Mouse (Mus musculus) hindbrain, embryonic 10.5 days (tissue): Measurements from ENCODE around the gene Olfr1162. TPM values are rescaled to one million over a fixed set of nuclear protein-coding genes. Genes with fewer than 3 reads are reported as not detected.
"Not testable (repeated sequence)": the region's sequence is repeated elsewhere in the genome, so short reads cannot be mapped to it uniquely, and the experiment has no call there.

Experiments
- DNase-seq: peaks from one replicate; pipeline ENCODE4 v3.0.0-alpha.2; 2017; ENCODE audit warnings: low spot score
- H3K27ac ChIP-seq: fragments of 300-500 bp; sonication (generic); 2 replicates; pipeline ENCODE4 v1.5.1; 2016; ENCODE audit warnings: mild to moderate bottlenecking, moderate library complexity
- H3K27me3 ChIP-seq: fragments of 300-500 bp; sonication (generic); 2 replicates; pipeline ENCODE4 v1.6.1; 2016; ENCODE audit warnings: mild to moderate bottlenecking; ENCODE audit not compliant: poor library complexity, insufficient read depth, severe bottlenecking
- H3K36me3 ChIP-seq: fragments of 300-500 bp; sonication (generic); 2 replicates; pipeline ENCODE4 v1.6.1; 2016; ENCODE audit warnings: mild to moderate bottlenecking, moderate library complexity
- H3K4me1 ChIP-seq: fragments of 300-500 bp; sonication (generic); replicated peaks from 2 replicates; pipeline ENCODE4 v1.6.1; 2016; ENCODE audit warnings: mild to moderate bottlenecking
- H3K4me3 ChIP-seq: fragments of 300-500 bp; sonication (generic); 2 replicates; pipeline ENCODE4 v1.5.1; 2016; ENCODE audit warnings: mild to moderate bottlenecking, moderate library complexity
- H3K9me3 ChIP-seq: fragments of 300-500 bp; sonication (generic); 2 replicates; pipeline ENCODE4 v1.6.1; 2016; ENCODE audit warnings: mild to moderate bottlenecking, moderate library complexity
- WGBS: fragments of 180-500 bp; shearing (Covaris S2); methylation state at CpG from one replicate; pipeline ENCODE4 v1.1.7; 2016; 5-methylcytosine and 5-hydroxymethylcytosine counted together
- polyA plus RNA-seq: library from polyadenylated mRNA; unstranded; fragments of >200 nt; fragmentation: Nextera tagmentation; extraction: Ambion mirVana; gene quantifications from 2 replicates; pipeline ENCODE4 v1.2.1, GENCODE M21; 2016

Olfr1162 gene
- not detected in 2 replicates for polyA plus RNA-seq

DNA sequence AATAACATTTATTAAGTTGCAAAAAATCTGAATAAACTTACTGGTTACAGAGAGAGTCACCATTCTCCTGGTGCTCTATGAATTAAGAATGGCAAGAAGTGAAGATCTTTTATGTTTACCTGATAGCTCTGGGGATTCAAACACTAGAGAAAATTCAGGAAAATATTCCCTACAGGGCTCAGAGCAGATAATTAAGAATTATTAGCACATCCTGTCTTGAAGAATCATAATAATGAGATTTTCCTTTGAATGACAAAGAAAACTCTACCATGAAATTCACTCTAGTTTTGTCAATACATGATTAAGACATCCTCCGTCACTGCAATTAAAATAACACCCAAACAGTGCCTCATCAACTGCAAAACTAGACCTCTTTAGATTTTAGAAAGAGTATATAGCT is at the start of gene Olfr1162:
Olfr1162 (minus strand) TSS at position 101 of the 400 bp plus-strand sequence.
- no peak for DNase-seq
- Histone ChIP-seq H3K27me3 (no peaks in the 10 kb centered on the region), H3K27ac (no peak within 1 kb of the TSS), H3K4me1 (no peaks in the 10 kb centered on the region), H3K36me3 (no peaks in the 10 kb centered on the region), H3K4me3 (no peak within 1 kb of the TSS), H3K9me3 (no peaks in the 10 kb centered on the region)
- 91% methylated on average over 1 of the region's 1 CpGs for WGBS

- H3K9me3 ChIP-seq: no peaks in the 10 kb centered on the region
- DNase-seq: no peak
- no peaks in the 10 kb centered on the region for H3K27me3 ChIP-seq
- 85% methylated on average over 4 of the region's 4 CpGs for WGBS
- H3K27ac ChIP-seq: no peak within 1 kb of the TSS
- H3K4me3 ChIP-seq: no peak within 1 kb of the TSS
- H3K36me3 ChIP-seq: no peaks in the 10 kb centered on the region
- H3K4me1 ChIP-seq: no peaks in the 10 kb centered on the region
Observed at GRCm38 (mm10) chr2:88093866-88094265, 42.9 kb upstream of the Olfr1162 start, which contains the start of gene Olfr1164. TSS of gene Olfr1164 (minus strand) at chr2:88093966.

DNA sequence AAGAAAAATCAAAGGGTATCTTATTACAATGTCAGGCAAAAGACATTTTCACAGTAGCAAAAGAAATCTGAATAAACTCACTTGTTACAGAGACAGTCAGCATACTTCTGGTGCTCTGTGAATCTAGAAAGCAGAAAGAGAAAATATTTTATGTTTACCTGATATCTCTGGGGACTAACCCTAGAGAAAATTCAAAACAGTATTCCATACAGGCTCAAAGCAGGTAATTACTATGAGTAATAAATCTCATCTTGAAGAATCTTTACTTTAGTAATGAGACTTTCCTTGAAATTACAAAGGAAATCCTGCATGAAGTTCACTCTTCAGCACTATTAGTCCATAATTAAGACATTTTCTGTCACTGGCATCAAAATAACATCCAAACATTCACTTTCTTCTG is 20.8 kb upstream of the Olfr1162 start, which contains the start of gene Olfr1163:
Olfr1163 (minus strand) TSS at position 101 of the 400 bp plus-strand sequence.
- no peak within 1 kb of the TSS for H3K4me3 ChIP-seq
- H3K27me3 ChIP-seq: no peaks in the 10 kb centered on the region
- no peak for DNase-seq
- H3K27ac ChIP-seq: no peak within 1 kb of the TSS
- H3K9me3 ChIP-seq: no peaks in the 10 kb centered on the region
- H3K4me1 ChIP-seq: no peaks in the 10 kb centered on the region
- no peaks in the 10 kb centered on the region for H3K36me3 ChIP-seq

GRCm38 (mm10) chr2:88063587-88063986 is 12.7 kb upstream of the Olfr1162 start:
- H3K9me3 ChIP-seq: no peaks in the 10 kb centered on the region
- no peaks in the 10 kb centered on the region for H3K27me3 ChIP-seq
- no peaks in the 10 kb centered on the region for H3K36me3 ChIP-seq
- no peak overlapping the region for H3K27ac ChIP-seq
- no peak overlapping the region for H3K4me3 ChIP-seq
- no peak for DNase-seq
- 73% methylated on average over 2 of the region's 2 CpGs for WGBS
- no peaks in the 10 kb centered on the region for H3K4me1 ChIP-seq

DNA sequence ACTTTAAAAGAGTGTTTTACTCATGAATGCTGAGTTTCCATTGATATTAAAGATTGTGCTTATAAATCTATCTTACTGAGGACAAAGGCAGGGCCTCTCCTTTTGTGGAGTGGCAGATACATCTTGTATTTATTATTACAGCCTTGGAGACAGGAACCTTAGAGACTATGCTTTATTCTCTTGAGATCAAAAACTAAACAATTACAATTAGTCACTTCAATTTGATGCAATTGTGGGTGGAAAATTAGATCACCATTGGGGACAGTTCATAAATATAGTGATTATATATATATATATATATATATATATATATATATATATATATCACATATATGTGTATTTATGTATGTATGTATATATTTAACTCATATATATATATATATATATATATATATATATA is 13.3 kb downstream of the Olfr1162 start, which contains the start of gene Olfr73:
Olfr73 (minus strand) TSS at position 101 of the 400 bp plus-strand sequence.
- Histone ChIP-seq H3K27ac (no peak within 1 kb of the TSS), H3K4me1 (no peaks in the 10 kb centered on the region), H3K36me3 (no peaks in the 10 kb centered on the region), H3K9me3 (no peaks in the 10 kb centered on the region), H3K4me3 (no peak within 1 kb of the TSS), H3K27me3 (no peaks in the 10 kb centered on the region)
- DNase-seq: no peak

DNA sequence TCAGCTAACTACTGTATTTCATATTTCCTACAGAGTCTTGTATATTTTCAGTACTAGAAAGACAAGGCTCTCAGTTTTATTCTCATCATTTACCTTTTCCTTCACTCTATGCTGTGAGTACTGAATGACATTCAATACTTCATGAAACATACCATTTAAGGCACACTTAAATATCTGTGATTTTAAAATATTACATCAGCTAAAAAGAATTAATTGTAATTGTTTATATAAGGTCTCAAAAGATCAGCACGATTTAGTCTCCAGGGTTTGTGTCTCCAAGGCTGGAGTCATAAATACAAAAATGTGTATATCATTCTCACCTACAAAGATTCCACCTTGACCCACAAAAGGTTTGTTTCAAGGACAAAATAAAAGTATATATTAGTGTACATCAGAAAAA is 28.5 kb downstream of the Olfr1162 start, which contains the start of gene Olfr1161:
Olfr1161 (plus strand) TSS at position 301 of the 400 bp plus-strand sequence.
- H3K36me3 ChIP-seq, H3K27ac ChIP-seq, DNase-seq, H3K27me3 ChIP-seq, H3K4me3 ChIP-seq, H3K9me3 ChIP-seq, H3K4me1 ChIP-seq: not testable (repeated sequence)
- WGBS: 86% methylated on average over 1 of the region's 1 CpGs

GRCm38 (mm10) chr2:88007515-88008318 is 43.2 kb downstream of the Olfr1162 start, which contains the start of gene Olfr1160:
TSS of gene Olfr1160 (minus strand) at chr2:88008268.
- DNase-seq: no peak
- H3K4me1 ChIP-seq: no peaks in the 10 kb centered on the region
- H3K36me3 ChIP-seq: no peaks in the 10 kb centered on the region
- H3K27me3 ChIP-seq: no peaks in the 10 kb centered on the region
- no peaks in the 10 kb centered on the region for H3K9me3 ChIP-seq
- H3K27ac ChIP-seq: no peak within 1 kb of the TSS
- no peak within 1 kb of the TSS for H3K4me3 ChIP-seq

Other genes starting within 250 kb of the Olfr1162 start
- gene Olfr1145, start 241.3 kb downstream of the Olfr1162 start, polyA plus RNA-seq: not detected in 2 replicates
- not detected in 2 replicates for gene Olfr1148, start 220.6 kb downstream of the Olfr1162 start, polyA plus RNA-seq
- not detected in 2 replicates for gene Olfr1150-ps1, start 207.1 kb downstream of the Olfr1162 start, polyA plus RNA-seq
- gene Olfr1151, start 195.3 kb downstream of the Olfr1162 start, polyA plus RNA-seq: not detected in 2 replicates
- not detected in 2 replicates for gene Olfr1152, start 184.6 kb downstream of the Olfr1162 start, polyA plus RNA-seq
- gene Olfr1153, start 156.2 kb downstream of the Olfr1162 start, polyA plus RNA-seq: not detected in 2 replicates
- not detected in 2 replicates for gene Olfr1154, start 146.0 kb downstream of the Olfr1162 start, polyA plus RNA-seq
- not detected in 2 replicates for gene Olfr1155, start 106.0 kb downstream of the Olfr1162 start, polyA plus RNA-seq
- not detected in 2 replicates for gene Olfr1156, start 98.0 kb downstream of the Olfr1162 start, polyA plus RNA-seq
- gene Olfr1157, start 82.8 kb downstream of the Olfr1162 start, polyA plus RNA-seq: not detected in 2 replicates
- not detected in 2 replicates for gene Olfr74, start 76.5 kb downstream of the Olfr1162 start, polyA plus RNA-seq
- not detected in 2 replicates for gene Olfr1158, start 61.0 kb downstream of the Olfr1162 start, polyA plus RNA-seq
- gene Olfr1160, start 42.9 kb downstream of the Olfr1162 start, polyA plus RNA-seq: not detected in 2 replicates
- not detected in 2 replicates for gene Olfr1161, start 28.4 kb downstream of the Olfr1162 start, polyA plus RNA-seq
- not detected in 2 replicates for gene Olfr73, start 13.4 kb downstream of the Olfr1162 start, polyA plus RNA-seq
- not detected in 2 replicates for gene Olfr1163, start 20.7 kb upstream of the Olfr1162 start, polyA plus RNA-seq
- not detected in 2 replicates for gene Olfr1164, start 42.8 kb upstream of the Olfr1162 start, polyA plus RNA-seq
- gene Olfr1166, start 77.1 kb upstream of the Olfr1162 start, polyA plus RNA-seq: not detected in 2 replicates
- gene Olfr1167, start 104.1 kb upstream of the Olfr1162 start, polyA plus RNA-seq: not detected in 2 replicates
- gene Olfr1168, start 130.8 kb upstream of the Olfr1162 start, polyA plus RNA-seq: not detected in 2 replicates
- gene Olfr1170, start 177.2 kb upstream of the Olfr1162 start, polyA plus RNA-seq: not detected in 2 replicates
- gene Olfr1173, start 228.7 kb upstream of the Olfr1162 start, polyA plus RNA-seq: not detected in 2 replicates